Mouse (Mus musculus) embryonic fibroblast, embryonic 13.5 days (primary cell): ENCODE results near the gene Celf2.

Experiments
- CTCF ChIP-seq: IDR thresholded peaks from 2 replicates; pipeline ENCODE4 v1.5.1; 2011; ENCODE audit warnings: mild to moderate bottlenecking, control low read depth, low read length, moderate library complexity, borderline replicate concordance; ENCODE audit not compliant: insufficient read depth
- POLR2A ChIP-seq: IDR thresholded peaks from 2 replicates; pipeline ENCODE4 v1.6.1; 2011; ENCODE audit warnings: low read depth, mild to moderate bottlenecking, control low read depth, low read length, moderate library complexity

- TF ChIP-seq CTCF, result no peak
- TF ChIP-seq POLR2A, result no peak
Measured at GRCm38 (mm10) chr2:6707276-6707675, 802.1 kb downstream of the Celf2 start.
